Mouse (Mus musculus) kidney, adult 2 months (tissue): Measurements from ENCODE around the gene Plp1.

Experiments
- CTCF ChIP-seq: fragments of 200-500 bp; conservative IDR thresholded peaks from 2 replicates; pipeline ENCODE4 v1.5.1; 2011; ENCODE audit warnings: low read depth, mild to moderate bottlenecking, control low read depth, low read length, moderate library complexity, mixed read lengths; ENCODE audit not compliant: insufficient read depth, insufficient read length
- POLR2A ChIP-seq: fragments of 200-500 bp; IDR thresholded peaks from one replicate; pipeline ENCODE4 v1.6.1; 2011; ENCODE audit warnings: low read depth, low read length, control low read depth

GRCm38 (mm10) chrX:136797223-136797622 lies 25.2 kb upstream of the Plp1 start:
- TF ChIP-seq CTCF (no peak), POLR2A (no peak)
